Mouse (Mus musculus) liver, adult 2 months (tissue): ENCODE measurements at regions not wholly inside any gene's neighbourhood (a gene's known extent, or its start where the extent isn't known, plus 50 kb on each side); places are given as distances from the start of the nearest gene placed in this dataset.

Source experiments
- DNase-seq: peaks from one replicate; pipeline ENCODE4 v3.0.0-alpha.2; 2011; ENCODE audit warnings: low read depth, low spot score; ENCODE audit errors: extremely low read depth
- H3K27ac ChIP-seq: fragments of 200-500 bp; replicated peaks from 2 replicates; pipeline ENCODE4 v1.5.1; 2012; ENCODE audit warnings: low read depth, mild to moderate bottlenecking, control low read depth, inconsistent platforms, low read length; ENCODE audit not compliant: insufficient read depth
- H3K27me3 ChIP-seq: fragments of 200-500 bp; 2 replicates; pipeline ENCODE4 v1.6.1; 2012; ENCODE audit warnings: mild to moderate bottlenecking, moderate library complexity, low read length, inconsistent platforms; ENCODE audit not compliant: control insufficient read depth, insufficient read depth
- H3K36me3 ChIP-seq: fragments of 200-500 bp; 2 replicates; pipeline ENCODE4 v1.6.1; 2012; ENCODE audit warnings: low read length, inconsistent platforms; ENCODE audit not compliant: control insufficient read depth, insufficient read depth
- H3K4me1 ChIP-seq: fragments of 200-500 bp; 2 replicates; pipeline ENCODE4 v1.6.1; 2011; ENCODE audit warnings: low read length; ENCODE audit not compliant: control insufficient read depth, insufficient read depth
- H3K4me3 ChIP-seq: fragments of 200-500 bp; 2 replicates; pipeline ENCODE4 v1.5.1; 2011; ENCODE audit warnings: low read depth, mild to moderate bottlenecking, control low read depth, low read length, moderate library complexity; ENCODE audit not compliant: insufficient read depth
- H3K79me2 ChIP-seq: fragments of 200-500 bp; 2 replicates; pipeline ENCODE4 v1.6.1; 2012; ENCODE audit warnings: inconsistent platforms, mild to moderate bottlenecking, low read length, moderate library complexity; ENCODE audit not compliant: control insufficient read depth, insufficient read depth
- H3K9ac ChIP-seq: fragments of 200-500 bp; 2 replicates; pipeline ENCODE4 v1.6.1; 2012; ENCODE audit warnings: low read depth, mild to moderate bottlenecking, control low read depth, inconsistent platforms, low read length
- CTCF ChIP-seq: fragments of 200-500 bp; IDR thresholded peaks from 2 replicates; pipeline ENCODE4 v1.5.1; 2011; ENCODE audit warnings: low read depth, low read length, control low read depth
- POLR2A ChIP-seq: fragments of 200-500 bp; IDR thresholded peaks from 2 replicates; pipeline ENCODE4 v1.6.1; 2011; ENCODE audit warnings: low read length, control low read depth; ENCODE audit not compliant: insufficient read depth; ENCODE audit errors: extremely low read depth
- WGBS: fragments of 180-500 bp; shearing (Covaris S2); methylation state at CpG from one replicate; pipeline ENCODE4 v1.1.7; 2018; 5-methylcytosine and 5-hydroxymethylcytosine counted together

GRCm38 (mm10) chr11:19350331-19351242 lies 331.8 kb upstream of the Meis1 start:
- no peak overlapping the region for H3K27ac ChIP-seq
- no peaks in the 10 kb centered on the region for H3K27me3 ChIP-seq
- DNase-seq: no peak
- no peak for TF ChIP-seq CTCF
- TF ChIP-seq POLR2A: no peak
- WGBS: 67% methylated on average over 13 of the region's 13 CpGs
- no peaks in the 10 kb centered on the region for H3K4me1 ChIP-seq
- no peaks in the 10 kb centered on the region for H3K79me2 ChIP-seq
- H3K36me3 ChIP-seq: no peaks in the 10 kb centered on the region
- no peak overlapping the region for H3K9ac ChIP-seq
- H3K4me3 ChIP-seq: no peak overlapping the region

GRCm38 (mm10) chr11:19351243-19351787 lies 332.5 kb upstream of the Meis1 start:
- WGBS: 78% methylated on average over 7 of the region's 7 CpGs
- H3K36me3 ChIP-seq: no peaks in the 10 kb centered on the region
- DNase-seq: no peak
- no peaks in the 10 kb centered on the region for H3K79me2 ChIP-seq
- H3K9ac ChIP-seq: no peak overlapping the region
- no peaks in the 10 kb centered on the region for H3K27me3 ChIP-seq
- no peak overlapping the region for H3K27ac ChIP-seq
- no peak for TF ChIP-seq POLR2A
- no peak for TF ChIP-seq CTCF
- no peaks in the 10 kb centered on the region for H3K4me1 ChIP-seq
- H3K4me3 ChIP-seq: no peak overlapping the region

- no peak overlapping the region for H3K4me3 ChIP-seq
- no peak for DNase-seq
- TF ChIP-seq CTCF (no peak), POLR2A (no peak)
- H3K27me3 ChIP-seq: no peaks in the 10 kb centered on the region
- H3K9ac ChIP-seq: no peak overlapping the region
- no peaks in the 10 kb centered on the region for H3K79me2 ChIP-seq
- no peak overlapping the region for H3K27ac ChIP-seq
- WGBS: 94% methylated on average over 3 of the region's 3 CpGs
- no peaks in the 10 kb centered on the region for H3K4me1 ChIP-seq
- H3K36me3 ChIP-seq: no peaks in the 10 kb centered on the region
Observed at GRCm38 (mm10) chr11:19353706-19354105, 334.9 kb upstream of the Meis1 start.

- Histone ChIP-seq H3K9ac (no peak overlapping the region), H3K36me3 (no peaks in the 10 kb centered on the region), H3K27ac (no peak overlapping the region), H3K79me2 (no peaks in the 10 kb centered on the region), H3K4me1 (no peaks in the 10 kb centered on the region), H3K27me3 (no peaks in the 10 kb centered on the region), H3K4me3 (no peak overlapping the region)
- TF ChIP-seq POLR2A (no peak), CTCF (no peak)
- 74% methylated on average over 2 of the region's 2 CpGs for WGBS
- no peak for DNase-seq
Observed at GRCm38 (mm10) chr11:19355179-19355578, 336.4 kb upstream of the Meis1 start.

GRCm38 (mm10) chr11:19356151-19356550 lies 337.4 kb upstream of the Meis1 start:
- no peaks in the 10 kb centered on the region for H3K27me3 ChIP-seq
- no peaks in the 10 kb centered on the region for H3K36me3 ChIP-seq
- no peak overlapping the region for H3K4me3 ChIP-seq
- H3K27ac ChIP-seq: no peak overlapping the region
- DNase-seq: no peak
- no peak overlapping the region for H3K9ac ChIP-seq
- no peak for TF ChIP-seq CTCF
- no peak for TF ChIP-seq POLR2A
- H3K4me1 ChIP-seq: no peaks in the 10 kb centered on the region
- WGBS: 50% methylated on average over 2 of the region's 2 CpGs
- no peaks in the 10 kb centered on the region for H3K79me2 ChIP-seq

- TF ChIP-seq POLR2A (no peak), CTCF (no peak)
- 50% methylated on average over 1 of the region's 1 CpGs for WGBS
Observed at GRCm38 (mm10) chr11:19369152-19369551, 350.4 kb upstream of the Meis1 start.

More at GRCm38 (mm10) chr11:19369152-19369551, 350.4 kb upstream of the Meis1 start:
- Histone ChIP-seq H3K4me3 (no peak overlapping the region), H3K9ac (no peak overlapping the region), H3K79me2 (no peaks in the 10 kb centered on the region), H3K27me3 (no peaks in the 10 kb centered on the region), H3K4me1 (no peaks in the 10 kb centered on the region), H3K27ac (no peak overlapping the region), H3K36me3 (no peaks in the 10 kb centered on the region)
- no peak for DNase-seq
